Mouse (Mus musculus): ENCODE measurements around the gene Ltbp1. TPM values are rescaled to one million over a fixed set of nuclear protein-coding genes. Genes with fewer than 3 reads are reported as not detected.

Ltbp1 gene
- polyA plus RNA-seq, 1 experiment = 20.3 TPM

DNA sequence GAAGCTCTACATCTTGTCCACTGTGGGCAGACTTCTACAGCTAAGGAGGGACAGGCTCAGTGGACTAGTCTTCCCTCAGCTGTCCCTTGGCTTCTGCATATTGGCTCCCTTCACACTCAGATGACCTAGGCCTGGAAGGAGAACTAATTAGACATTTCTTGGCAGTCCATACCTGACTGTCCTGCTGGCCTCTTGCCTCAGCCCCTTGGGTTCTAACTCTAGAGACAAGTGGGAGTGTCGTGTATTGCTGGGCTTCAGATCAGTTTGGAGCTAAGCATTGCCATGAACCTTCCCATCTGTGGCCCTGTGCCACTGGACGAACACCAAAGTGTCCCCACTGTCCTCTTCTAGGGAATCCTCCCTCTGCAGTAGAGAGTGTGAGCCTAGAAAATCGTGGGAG, 288.4 kb downstream of the Ltbp1 start:
- TF ChIP-seq CTCF (IDR thresholded peaks at IDR 0.05; ENCODE audit: control insufficient read depth, insufficient read depth, low read length) = no peak
- no peak for TF ChIP-seq POLR2A (IDR thresholded peaks at IDR 0.05; ENCODE audit: borderline replicate concordance, control insufficient read depth, low read depth, low read length)
- WGBS = 55% methylated on average over 3 of the region's 3 CpGs
- no peaks in the 10 kb centered on the region for H3K4me1 ChIP-seq (ENCODE audit: control insufficient read depth, insufficient read depth, low read length)
- H3K4me3 ChIP-seq (replicated peaks; ENCODE audit: control insufficient read depth, low read depth, low read length) = no peak overlapping the region
- no peak overlapping the region for H3K27ac ChIP-seq (ENCODE audit: control insufficient read depth, insufficient read depth, low read depth, low read length, poor library complexity)

DNA sequence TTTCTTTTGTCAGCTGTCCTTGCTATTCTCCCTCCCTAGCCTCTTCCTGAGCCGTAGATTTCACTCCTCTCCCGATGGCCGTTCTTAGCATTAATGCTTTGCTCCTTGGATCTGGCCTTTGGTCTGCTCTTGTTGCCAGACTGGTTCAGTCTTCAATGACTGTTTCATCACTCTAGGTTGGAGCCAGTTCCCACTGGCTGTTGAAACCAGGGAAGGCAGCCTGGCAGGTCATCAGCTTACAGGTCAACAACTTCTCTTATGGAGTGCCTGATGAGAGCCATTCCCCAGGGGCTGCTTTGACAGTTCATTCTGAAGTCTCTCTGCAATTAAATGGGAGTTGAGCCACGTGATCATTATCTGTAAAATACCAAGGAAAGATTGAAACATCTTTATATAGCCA, 295.5 kb downstream of the Ltbp1 start:
- H3K27ac ChIP-seq (ENCODE audit: control insufficient read depth, insufficient read depth, low read depth, low read length, poor library complexity) = no peak overlapping the region
- no peak overlapping the region for H3K4me3 ChIP-seq (replicated peaks; ENCODE audit: control insufficient read depth, low read depth, low read length)
- 77% methylated on average over 4 of the region's 4 CpGs for WGBS
- TF ChIP-seq POLR2A (IDR thresholded peaks at IDR 0.05; ENCODE audit: borderline replicate concordance, control insufficient read depth, low read depth, low read length) (no peak), CTCF (IDR thresholded peaks at IDR 0.05; ENCODE audit: control insufficient read depth, insufficient read depth, low read length) (no peak)
- no peaks in the 10 kb centered on the region for H3K4me1 ChIP-seq (ENCODE audit: control insufficient read depth, insufficient read depth, low read length)

DNA sequence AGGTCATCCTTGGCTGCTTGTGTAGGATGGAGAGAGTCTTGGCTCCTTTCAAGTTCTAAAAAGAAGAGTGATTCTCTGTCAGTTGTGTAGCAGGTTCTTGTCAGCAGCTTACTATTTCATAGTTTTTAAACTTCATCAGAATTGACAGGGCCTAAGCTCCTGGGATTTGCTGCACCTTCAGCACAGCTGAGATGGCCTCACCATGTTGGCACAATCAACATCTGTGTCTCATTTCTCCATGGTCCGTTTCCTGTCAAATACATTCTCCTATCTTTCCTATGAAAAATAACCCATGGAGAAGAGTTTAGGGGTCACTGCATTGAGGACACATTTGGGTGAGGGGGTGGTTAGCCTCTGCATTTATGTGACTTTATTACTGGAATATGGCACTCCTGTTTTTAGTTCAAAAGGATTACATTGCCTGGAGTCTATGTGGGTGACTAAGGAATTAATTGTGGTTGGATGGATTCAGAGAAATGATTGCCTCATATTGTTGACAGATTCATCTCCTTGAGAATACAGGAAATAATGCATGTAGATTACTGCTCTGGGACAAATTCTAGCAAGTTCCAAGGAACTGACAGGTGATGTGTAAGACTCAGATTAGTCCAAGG, 299.5 kb downstream of the Ltbp1 start:
- no peaks in the 10 kb centered on the region for H3K4me1 ChIP-seq (ENCODE audit: control insufficient read depth, insufficient read depth, low read length)
- no peak overlapping the region for H3K27ac ChIP-seq (ENCODE audit: control insufficient read depth, insufficient read depth, low read depth, low read length, poor library complexity)
- WGBS = 79% methylated on average over 1 of the region's 1 CpGs
- no peak overlapping the region for H3K4me3 ChIP-seq (replicated peaks; ENCODE audit: control insufficient read depth, low read depth, low read length)
- TF ChIP-seq CTCF (IDR thresholded peaks at IDR 0.05; ENCODE audit: control insufficient read depth, insufficient read depth, low read length) = no peak
- no peak for TF ChIP-seq POLR2A (IDR thresholded peaks at IDR 0.05; ENCODE audit: borderline replicate concordance, control insufficient read depth, low read depth, low read length)

DNA sequence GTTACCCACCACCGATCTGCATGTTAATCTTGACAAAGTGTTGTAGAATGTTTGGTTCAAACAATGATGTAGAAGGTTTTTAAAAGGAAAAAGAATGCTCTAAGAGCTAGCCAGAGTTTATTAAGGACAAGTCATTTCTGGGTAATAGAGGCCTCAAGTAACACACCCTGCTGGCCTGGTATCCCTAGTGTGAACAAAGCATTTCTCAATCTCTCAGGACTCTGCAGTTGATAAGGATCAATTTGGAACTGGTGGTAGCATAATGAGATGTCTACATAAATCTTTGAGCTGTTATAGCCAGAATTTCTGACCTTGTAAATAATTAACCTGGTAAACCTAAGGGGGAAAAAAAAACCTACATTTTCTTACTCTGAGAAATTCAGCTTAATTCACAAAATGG, 300.3 kb downstream of the Ltbp1 start:
- TF ChIP-seq CTCF (IDR thresholded peaks at IDR 0.05; ENCODE audit: control insufficient read depth, insufficient read depth, low read length) (no peak), POLR2A (IDR thresholded peaks at IDR 0.05; ENCODE audit: borderline replicate concordance, control insufficient read depth, low read depth, low read length) (no peak)
- Histone ChIP-seq H3K4me1 (ENCODE audit: control insufficient read depth, insufficient read depth, low read length) (no peaks in the 10 kb centered on the region), H3K27ac (ENCODE audit: control insufficient read depth, insufficient read depth, low read depth, low read length, poor library complexity) (no peak overlapping the region), H3K4me3 (replicated peaks; ENCODE audit: control insufficient read depth, low read depth, low read length) (no peak overlapping the region)
- 75% methylated on average over 1 of the region's 1 CpGs for WGBS

DNA sequence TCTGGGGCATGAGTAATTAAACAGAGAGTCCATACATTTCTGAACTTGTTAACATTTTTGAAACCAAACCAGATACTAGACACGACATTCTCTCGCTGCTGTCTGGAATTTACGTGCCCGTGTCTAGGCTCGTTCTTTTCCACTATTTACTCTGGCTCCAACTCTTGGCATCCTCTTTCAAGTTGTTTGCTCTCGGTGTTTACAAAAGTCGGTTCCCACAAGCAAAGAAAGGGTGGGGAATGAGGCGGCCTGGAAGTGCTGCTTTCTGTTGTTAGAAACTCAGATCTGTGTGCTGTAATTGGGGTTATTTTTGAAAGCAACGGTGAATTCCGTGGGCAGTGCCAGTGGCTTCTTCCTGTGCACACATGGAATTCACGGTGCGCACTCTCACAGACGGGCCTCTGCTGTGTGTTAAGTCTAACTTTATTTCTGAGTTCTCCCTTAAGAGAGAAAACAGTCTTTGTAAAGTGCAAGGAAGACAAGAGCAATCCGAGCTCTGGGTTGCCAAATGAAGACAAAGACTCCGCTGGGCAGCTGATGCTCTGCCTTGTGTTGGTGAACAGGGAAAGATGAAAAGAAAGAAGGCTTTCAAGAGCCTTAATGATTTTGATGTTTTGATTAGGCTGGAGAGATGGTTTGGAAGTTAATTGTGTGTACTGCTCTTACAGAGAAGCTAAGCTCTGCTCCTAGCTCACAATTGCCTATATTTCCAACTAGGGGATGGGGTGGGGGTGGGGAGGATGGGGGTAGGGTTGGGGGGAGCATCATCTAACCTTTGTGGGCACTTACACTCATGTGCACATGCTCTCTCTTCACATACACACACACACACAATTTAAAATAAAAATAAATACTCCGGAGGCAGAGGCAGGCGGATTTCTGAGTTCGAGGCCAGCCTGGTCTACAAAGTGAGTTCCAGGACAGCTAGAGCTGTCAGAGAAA, 302.0 kb downstream of the Ltbp1 start:
- TF ChIP-seq CTCF (IDR thresholded peaks at IDR 0.05; ENCODE audit: control insufficient read depth, insufficient read depth, low read length) = no peak
- TF ChIP-seq POLR2A (IDR thresholded peaks at IDR 0.05; ENCODE audit: borderline replicate concordance, control insufficient read depth, low read depth, low read length) = no peak
- H3K27ac ChIP-seq (ENCODE audit: control insufficient read depth, insufficient read depth, low read depth, low read length, poor library complexity) = no peak overlapping the region
- H3K4me1 ChIP-seq (ENCODE audit: control insufficient read depth, insufficient read depth, low read length) = no peaks in the 10 kb centered on the region
- 76% methylated on average over 18 of the region's 18 CpGs for WGBS
- H3K4me3 ChIP-seq (replicated peaks; ENCODE audit: control insufficient read depth, low read depth, low read length) = no peak overlapping the region

DNA sequence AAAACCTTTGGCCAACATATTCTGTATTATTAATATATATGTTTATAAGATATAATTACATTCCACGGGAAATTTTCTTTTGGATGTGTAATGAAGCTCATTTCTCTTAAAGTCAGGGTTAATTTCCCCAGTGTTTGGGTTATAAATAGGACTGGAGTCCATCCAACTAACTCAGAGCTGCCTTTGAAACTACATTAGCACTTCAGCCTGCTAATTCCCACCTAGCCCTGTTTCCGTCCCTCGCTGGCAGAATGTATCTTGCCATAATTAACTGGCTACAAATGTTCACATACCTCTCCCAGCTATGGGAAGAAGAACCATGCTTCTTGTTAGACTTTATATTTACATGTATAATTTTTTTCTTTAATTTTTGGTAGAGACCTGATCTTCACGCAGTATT, 311.7 kb downstream of the Ltbp1 start:
- TF ChIP-seq CTCF (IDR thresholded peaks at IDR 0.05; ENCODE audit: control insufficient read depth, insufficient read depth, low read length) = no peak
- TF ChIP-seq POLR2A (IDR thresholded peaks at IDR 0.05; ENCODE audit: borderline replicate concordance, control insufficient read depth, low read depth, low read length) = no peak
- Histone ChIP-seq H3K4me1 (ENCODE audit: control insufficient read depth, insufficient read depth, low read length) (no peaks in the 10 kb centered on the region), H3K4me3 (replicated peaks; ENCODE audit: control insufficient read depth, low read depth, low read length) (no peak overlapping the region), H3K27ac (ENCODE audit: control insufficient read depth, insufficient read depth, low read depth, low read length, poor library complexity) (no peak overlapping the region)
- 81% methylated on average over 4 of the region's 4 CpGs for WGBS

DNA sequence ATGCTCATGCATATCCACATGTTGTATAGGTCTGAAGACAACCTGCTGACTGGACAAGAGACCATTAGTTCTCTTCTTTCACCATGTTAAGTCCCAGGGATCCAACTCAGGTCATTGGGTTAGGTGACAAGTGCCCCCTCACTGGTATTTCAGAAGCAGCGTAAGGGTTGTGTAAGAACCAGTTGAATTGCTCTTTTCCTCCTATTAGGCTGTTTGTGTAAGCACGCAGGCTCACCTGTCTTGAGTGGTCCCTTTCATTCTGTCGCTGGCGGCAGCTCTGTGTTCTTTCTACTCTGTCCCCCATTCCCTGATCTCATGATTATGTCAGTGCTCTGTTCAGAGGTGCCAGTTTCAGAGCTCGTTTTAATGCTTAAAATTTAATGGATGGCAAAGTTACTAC, 317.9 kb downstream of the Ltbp1 start:
- H3K4me1 ChIP-seq (ENCODE audit: control insufficient read depth, insufficient read depth, low read length) = no peaks in the 10 kb centered on the region
- H3K27ac ChIP-seq (ENCODE audit: control insufficient read depth, insufficient read depth, low read depth, low read length, poor library complexity) = no peak overlapping the region
- H3K4me3 ChIP-seq (replicated peaks; ENCODE audit: control insufficient read depth, low read depth, low read length) = no peak overlapping the region
- 81% methylated on average over 5 of the region's 5 CpGs for WGBS
- TF ChIP-seq POLR2A (IDR thresholded peaks at IDR 0.05; ENCODE audit: borderline replicate concordance, control insufficient read depth, low read depth, low read length) (no peak), CTCF (IDR thresholded peaks at IDR 0.05; ENCODE audit: control insufficient read depth, insufficient read depth, low read length) (no peak)

DNA sequence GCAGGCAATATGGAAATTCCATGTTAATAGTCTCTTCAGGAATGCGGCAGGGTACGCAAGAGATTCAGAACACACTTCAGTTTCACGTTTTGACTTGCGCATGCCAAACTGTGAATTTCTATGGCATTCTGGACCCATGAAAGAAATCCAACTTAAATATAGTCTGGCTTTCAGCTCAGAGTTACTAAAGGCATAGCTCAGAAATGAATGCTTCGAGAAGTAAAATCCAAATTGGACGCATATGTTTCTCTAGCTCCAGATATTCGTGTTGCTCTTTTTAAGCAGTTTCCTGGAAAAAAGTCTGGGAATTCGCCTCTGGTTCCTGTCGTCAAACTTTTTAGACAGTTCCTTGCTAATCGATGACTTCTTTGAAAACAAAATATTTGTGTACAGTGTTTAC, 318.4 kb downstream of the Ltbp1 start:
- H3K4me1 ChIP-seq (ENCODE audit: control insufficient read depth, insufficient read depth, low read length) = no peaks in the 10 kb centered on the region
- no peak overlapping the region for H3K4me3 ChIP-seq (replicated peaks; ENCODE audit: control insufficient read depth, low read depth, low read length)
- 83% methylated on average over 10 of the region's 10 CpGs for WGBS
- TF ChIP-seq POLR2A (IDR thresholded peaks at IDR 0.05; ENCODE audit: borderline replicate concordance, control insufficient read depth, low read depth, low read length) (no peak), CTCF (IDR thresholded peaks at IDR 0.05; ENCODE audit: control insufficient read depth, insufficient read depth, low read length) (no peak)
- no peak overlapping the region for H3K27ac ChIP-seq (ENCODE audit: control insufficient read depth, insufficient read depth, low read depth, low read length, poor library complexity)
